Mouse (Mus musculus): ENCODE measurements at regions not wholly inside any gene's neighbourhood (a gene's known extent, or its start where the extent isn't known, plus 50 kb on each side); places are given as distances from the start of the nearest gene placed in this dataset.
A peak's percentile ranks its signal among the peaks of the same experiment; 100 is the strongest.

DNA sequence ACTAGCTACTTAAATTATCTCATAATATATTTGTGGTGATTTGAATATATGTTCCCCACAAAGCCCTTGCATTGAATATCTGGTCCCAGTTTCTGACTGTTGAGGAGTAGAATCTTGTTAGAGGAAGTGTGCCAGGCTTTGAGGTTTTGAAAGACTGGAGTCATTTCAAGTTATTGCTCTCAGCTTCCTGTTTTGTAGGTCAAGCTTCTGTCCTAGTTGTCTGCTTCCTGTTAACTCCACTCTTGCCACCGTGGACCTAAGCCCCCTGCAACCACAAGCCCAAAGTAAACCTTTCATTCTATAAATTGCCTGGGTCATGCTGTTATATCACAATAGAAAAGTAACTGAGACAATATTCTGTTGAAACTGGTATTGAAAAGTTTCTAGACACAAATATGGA is 1232.3 kb upstream of the Lrrc6 start:
- no peak for ATAC-seq (ENCODE audit: low TSS enrichment)

DNA sequence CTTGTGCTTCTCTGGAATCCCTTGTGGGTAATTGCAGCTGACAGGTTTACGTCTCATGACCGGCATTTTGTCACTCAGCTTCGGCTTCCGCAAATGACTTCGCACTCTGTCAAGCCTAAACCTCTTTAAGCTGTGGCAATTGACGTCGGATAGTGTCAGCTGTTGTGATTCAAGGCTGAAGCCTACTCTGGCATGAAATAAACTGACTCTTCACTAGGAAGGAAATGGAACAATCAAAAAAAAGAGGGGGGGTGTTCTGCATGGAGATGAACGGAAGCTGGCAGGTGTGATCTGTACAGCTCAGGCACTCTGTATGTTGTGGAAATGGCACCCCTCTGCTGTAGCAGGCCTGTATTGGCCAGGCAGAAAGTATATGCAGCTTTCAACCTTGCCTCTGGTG is 1228.8 kb upstream of the Lrrc6 start:
- ATAC-seq (ENCODE audit: low TSS enrichment), result no peak

DNA sequence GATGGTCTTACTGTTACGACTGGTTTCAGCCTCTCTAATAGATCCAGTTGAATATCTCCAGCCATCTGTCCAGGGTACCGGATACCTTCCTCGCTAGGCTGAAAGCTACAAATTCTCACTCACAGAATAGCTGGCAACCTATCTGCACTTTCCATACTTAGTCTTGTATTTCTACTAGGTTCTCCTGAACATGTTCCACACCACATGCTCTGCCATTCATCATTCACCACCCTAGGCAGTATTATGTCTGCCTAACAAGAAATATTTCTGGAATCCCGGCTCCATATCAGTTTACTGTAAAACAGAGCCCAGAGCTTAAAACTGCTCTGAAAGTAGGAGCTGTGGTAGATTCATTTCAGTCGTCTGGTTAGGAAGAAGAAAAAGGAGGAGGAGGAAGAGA is 1224.5 kb upstream of the Lrrc6 start:
- ATAC-seq (ENCODE audit: low TSS enrichment), result no peak

DNA sequence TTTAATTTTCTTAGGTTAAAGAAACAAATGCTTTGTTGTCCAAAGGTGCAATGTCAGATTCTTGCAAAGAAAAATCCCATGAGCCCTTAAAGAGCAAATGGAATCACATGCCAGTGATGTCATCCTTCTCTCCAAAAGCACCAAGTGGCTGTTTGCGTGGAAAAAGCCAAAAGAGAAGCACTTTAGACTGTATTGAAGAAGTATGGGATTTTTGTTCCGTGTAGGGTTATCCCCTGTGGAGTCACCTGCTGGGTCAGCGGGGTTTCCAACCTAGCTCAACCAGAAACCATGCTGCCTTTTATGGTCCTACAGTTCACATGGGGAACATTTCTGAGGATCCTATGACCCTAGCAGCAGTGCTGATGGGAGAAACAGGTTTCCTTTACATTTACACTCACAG is 1213.5 kb upstream of the Lrrc6 start:
- ATAC-seq (ENCODE audit: low TSS enrichment), result no peak

DNA sequence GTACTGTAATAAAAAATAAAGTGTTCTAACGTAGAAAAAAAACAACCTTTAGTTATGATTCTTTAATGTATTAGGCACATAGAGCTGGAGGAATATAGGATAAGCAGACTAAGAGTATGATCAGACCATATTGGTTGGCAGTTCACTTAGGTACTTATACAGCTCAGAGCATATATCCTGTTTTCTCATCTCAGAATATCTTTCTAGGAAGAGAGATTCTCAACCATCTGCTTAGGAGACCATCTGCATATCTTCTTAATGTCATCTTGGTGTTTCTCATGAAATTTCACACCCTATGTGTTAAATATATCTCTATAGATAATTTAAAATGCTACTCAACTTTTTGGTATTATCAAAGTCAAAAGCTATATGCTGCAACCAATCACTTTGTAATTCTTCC is 1185.4 kb upstream of the Lrrc6 start:
- ATAC-seq (ENCODE audit: low TSS enrichment), result peak; percentile 80

DNA sequence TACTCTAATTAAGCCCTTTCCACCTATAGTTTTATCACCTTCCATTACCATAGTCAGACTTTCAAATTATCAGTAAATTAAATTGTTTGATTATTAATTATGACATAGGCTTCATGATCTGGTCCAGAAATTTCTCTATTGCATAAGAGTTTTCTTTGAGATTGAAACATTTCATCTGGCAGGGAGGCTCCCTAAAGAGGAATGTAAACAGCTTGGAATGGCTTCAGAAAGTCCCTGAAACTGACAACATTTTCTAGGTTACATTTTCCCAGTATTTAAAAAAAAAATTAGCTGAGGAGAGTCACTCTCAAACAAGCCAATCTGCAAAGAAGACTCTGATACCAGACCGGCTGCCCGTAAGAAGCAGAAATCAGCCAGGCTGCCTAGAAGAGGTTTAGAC is 1172.6 kb upstream of the Lrrc6 start:
- no peak for ATAC-seq (ENCODE audit: low TSS enrichment)

DNA sequence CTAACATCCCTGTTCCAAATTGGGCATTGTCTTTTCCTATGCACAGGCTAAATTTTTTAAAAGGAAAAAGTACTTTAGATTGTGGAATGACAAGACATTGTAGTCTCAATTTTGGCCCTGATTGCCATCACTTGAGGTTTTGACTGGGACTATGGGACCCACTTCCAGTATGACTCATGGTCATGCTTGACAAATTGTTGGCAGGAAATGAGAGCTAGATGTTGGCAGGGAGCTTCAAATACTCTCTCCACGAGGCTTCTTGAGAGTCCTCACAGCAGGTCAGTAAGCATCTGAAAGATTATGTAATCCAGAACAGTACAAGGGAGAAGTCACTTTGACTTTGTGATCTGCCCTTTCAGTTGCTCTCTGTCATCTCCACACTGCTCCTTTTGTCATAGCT is 1135.4 kb upstream of the Lrrc6 start:
- peak; percentile 55; the same call in 1 of the 2 replicates for ATAC-seq (ENCODE audit: low TSS enrichment)

DNA sequence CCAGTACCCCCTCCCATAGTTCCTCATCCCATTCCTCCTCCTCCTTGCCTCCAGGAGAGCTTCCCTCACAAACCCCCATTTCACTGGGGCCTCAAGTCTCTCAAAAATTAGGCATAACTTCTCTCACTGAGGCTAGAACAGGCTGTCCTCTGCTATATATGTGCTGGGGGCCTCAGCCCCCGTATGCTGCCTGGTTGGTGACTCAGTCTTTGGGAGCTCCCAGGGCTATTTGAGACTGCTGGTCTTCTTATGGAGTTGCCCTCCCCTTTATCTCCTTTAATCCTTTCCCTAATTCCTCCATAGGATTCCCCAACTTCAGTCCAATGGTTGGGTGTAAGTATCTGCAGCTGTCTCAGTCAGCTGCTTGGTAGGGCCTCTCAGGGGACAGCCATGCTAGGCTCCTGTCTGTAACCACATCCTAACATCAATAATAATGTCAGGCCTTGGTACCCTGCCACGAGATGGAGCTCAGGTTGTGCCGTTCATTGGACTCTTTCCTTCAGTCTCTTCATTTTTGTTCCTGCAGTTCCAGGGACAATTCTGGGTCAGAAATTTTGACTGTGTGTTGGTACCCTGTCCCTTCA is 1126.1 kb upstream of the Lrrc6 start:
- no peak for ATAC-seq (ENCODE audit: low TSS enrichment)

DNA sequence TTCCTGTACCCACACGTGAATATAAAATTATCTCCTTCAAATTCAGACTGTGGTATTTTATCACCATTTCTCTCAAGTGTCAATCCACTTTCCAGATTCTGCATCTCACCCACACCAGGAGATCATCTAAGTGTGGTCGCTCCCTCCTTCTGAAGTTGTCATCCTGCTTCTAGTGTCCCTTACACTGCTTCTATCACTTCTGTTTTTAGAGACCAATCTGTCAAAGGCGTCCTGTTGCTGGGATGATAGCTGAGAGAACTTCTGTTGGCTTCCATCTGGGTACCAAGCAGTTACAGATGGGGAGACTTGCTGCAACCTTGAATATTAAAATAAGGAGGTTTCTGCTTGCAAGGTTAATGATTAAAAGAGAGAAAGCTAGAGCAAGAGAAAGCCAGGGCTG is 1111.2 kb upstream of the Lrrc6 start:
- peak; percentile 85 for ATAC-seq (ENCODE audit: low TSS enrichment)

DNA sequence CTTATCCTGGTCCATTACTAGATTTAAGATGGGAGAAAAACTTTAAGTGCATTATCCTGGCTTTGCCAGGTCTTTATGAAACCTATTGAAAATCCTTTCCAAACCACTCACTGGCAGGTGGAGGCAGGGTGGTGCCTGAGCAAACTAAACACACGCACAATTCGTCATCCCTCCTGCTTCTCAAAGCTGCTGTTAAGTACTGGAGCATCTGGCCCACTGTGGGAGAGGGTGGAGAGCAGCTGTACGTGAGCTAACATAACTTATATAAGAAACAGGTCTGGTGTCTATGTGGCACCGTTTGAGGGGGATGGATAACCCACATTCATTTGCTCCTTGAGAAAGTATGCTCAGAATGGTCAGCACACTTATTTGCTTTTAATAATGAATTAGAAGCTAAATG is 1097.7 kb upstream of the Lrrc6 start:
- ATAC-seq (ENCODE audit: low TSS enrichment), result 0 out of 2 replicates have a peak, but pooled peaks have one; percentile 34

DNA sequence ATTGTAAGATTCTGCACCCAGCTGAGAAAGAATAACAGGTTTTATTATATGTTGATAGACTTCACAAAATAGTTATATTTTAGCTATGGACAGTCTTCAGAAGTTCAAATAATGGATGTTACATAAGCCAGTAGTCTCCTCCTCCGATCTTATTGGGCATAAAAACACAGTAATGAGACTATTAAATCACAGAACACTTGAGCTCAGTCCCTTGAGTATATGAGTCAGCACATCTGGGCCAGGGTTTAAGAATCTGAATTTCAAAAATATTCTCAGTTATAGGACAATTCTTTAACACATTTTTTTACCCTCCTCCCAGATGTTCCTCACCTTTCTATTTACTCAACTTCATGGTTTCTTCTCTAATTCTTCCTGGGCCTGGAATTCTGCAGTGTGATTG is 1075.9 kb upstream of the Lrrc6 start:
- no peak for ATAC-seq (ENCODE audit: low TSS enrichment)

DNA sequence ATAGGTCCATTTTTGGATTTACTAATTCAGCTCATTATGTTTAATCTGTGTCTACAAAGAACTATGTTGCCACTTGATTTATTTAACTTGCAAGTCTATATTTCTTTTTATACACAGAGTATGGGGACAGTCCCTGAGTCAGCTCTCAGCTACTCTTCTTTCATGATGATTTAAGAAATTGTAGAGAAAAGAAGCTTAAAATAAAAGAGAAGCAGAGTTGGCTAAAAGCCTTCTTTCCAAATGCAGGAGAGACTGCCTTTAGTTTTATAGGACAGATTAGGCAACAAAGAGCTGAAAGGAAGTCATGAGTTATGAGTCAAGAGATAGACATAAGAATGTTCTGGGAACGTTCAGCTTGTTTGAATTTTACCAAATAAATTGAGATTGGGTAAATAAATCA is 1070.9 kb upstream of the Lrrc6 start:
- peak; percentile 72 for ATAC-seq (ENCODE audit: low TSS enrichment)

DNA sequence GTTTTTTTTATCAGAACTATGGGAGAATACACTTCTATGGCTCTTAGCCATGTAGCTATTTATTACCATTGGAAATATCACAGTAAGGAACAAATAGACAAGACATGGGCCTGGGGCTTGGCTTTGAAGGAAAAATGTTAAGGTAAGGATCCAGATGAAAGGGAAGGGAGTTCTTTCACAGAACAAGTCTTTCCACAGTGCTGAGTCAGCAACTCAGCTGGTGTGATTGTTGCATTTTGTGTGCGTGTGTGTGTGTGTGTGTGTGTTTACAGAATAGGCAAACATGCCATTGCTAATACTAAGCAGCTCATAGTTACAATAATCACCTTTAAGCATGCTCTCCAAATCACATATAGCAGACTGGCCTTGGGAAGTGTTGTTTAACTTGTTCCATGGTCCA is 1056.6 kb upstream of the Lrrc6 start:
- ATAC-seq (ENCODE audit: low TSS enrichment), result no peak

DNA sequence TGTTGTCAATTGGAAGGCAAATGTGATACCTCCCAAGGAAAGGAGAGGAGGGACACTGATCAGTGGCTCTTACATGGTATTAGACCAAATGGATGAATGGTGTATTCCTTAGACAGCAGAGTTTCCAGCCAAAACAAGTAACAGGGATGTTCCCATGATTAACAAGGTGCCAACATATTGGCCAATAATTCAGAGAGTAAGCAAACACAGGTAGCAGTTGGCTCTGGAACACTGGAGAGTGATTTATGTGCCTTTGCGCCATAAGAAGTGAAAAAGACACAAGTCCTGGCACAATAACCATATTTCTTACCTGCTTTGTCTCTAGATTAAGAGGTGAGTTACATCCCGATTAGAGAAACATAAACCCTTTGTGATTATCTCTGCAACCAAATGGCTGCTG is 1051.2 kb upstream of the Lrrc6 start:
- ATAC-seq (ENCODE audit: low TSS enrichment), result no peak

DNA sequence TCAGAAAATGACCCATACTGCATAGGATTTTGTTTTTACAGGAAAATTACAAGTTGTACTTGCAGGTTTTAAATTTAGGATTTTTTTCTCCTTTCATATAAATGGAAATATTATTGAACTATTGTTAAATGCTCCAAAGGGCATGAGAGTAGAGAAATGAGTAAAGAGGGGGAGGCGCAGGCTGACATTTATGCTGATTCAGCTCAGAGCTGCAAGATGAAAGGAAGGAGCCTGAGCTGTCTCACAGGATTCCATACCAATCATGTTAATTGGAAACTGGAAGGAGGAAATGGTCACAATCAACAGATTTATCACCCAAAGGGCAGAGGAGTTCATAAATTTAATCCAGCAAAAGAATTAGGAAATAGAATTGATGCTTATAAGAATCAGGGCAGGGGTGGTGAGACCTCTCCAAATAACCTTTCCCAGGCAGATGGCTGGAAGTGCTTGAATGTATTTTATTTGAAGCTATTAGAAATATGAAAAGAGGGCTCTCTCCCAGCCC is 1046.2 kb upstream of the Lrrc6 start:
- ATAC-seq (ENCODE audit: low TSS enrichment), result no peak

DNA sequence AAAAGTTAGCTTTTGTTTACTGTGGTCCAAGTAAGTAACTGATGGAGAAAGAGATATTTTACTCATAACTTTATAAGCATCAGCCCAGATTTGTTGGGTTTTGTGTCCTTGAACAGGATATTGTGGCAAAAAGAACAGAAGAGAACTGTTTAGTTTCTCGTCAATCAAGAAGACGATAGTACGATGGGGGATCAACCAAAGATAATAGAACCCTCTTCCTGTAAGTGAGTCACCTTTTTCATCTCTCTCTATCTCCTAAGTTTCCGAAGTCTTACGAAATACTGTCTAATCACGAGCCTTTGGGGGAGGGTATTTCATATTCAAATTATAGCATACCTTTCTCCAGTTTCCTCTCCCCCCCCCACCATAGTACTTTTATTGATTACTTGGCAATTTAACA is 1045.0 kb upstream of the Lrrc6 start:
- ATAC-seq (ENCODE audit: low TSS enrichment), result no peak

DNA sequence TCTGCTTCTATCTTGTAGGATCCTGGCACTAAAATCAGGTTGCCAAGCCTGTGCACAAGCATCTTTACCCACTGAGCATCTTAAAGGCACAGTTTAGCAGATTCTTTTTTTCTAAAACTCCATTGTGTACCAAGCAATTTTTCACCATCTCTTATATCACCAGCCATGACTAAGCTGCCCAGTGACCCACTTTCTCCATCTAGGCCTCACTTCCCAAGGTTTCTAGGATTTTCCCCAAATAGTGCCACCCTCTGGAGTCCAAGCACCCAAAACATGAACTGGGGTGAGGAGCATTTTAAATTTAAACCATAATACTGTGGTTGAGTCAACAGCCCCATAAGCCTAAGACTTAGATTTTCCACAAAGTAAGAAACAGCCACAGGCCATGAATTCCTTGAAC is 1013.0 kb upstream of the Lrrc6 start:
- peak; percentile 99 for ATAC-seq (ENCODE audit: low TSS enrichment)

DNA sequence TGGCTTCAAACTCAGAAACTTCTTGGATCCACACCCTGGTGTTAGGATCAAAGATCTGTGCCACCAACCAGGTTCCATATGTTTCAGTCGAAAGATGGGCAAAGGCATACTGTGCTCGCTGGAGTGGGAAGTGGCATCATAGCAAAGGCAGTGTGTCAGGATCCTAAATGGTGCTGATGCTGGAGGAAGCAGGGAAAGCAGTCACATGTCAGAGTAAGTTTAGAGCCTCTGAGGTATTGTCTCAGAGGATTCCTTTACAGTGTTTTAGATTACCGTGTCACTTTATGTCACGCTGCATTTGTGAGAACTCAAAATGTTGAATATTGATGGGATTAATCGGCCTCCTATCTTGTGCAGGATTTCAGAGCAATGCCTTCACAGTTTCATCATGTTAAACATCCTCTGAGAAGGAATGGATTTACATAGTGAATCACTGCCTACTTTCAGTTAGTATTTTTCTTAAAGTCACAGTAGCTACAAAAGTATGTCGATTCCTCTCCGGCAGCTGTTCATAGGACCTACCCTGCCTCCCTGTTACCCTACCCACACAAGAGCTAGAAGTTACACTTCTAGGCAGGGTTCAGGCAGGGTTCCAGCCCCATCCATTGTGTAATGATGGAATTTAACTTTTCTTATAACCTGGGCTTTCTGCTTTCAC is 994.4 kb upstream of the Lrrc6 start:
- ATAC-seq (ENCODE audit: low TSS enrichment), result peak; percentile 90

DNA sequence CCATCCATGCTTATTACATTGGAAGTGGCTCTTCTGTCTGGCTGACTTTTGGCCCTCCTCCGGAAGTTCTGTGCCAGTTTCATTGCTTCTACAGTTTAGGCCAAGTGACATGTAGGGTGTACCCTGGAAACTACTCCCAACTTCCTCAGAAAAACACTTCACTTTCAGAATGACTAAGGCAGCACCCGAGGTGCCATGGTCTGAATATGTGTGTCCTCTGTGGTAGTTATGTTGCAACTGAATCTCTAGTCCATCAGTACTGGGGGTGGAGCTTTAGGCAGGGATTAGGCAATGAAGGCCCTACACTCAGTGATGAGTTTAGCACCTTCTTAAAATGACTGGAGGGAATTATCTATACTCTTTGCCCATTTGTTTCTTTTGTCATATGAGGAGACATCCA is 981.0 kb upstream of the Lrrc6 start:
- no peak for ATAC-seq (ENCODE audit: low TSS enrichment)

DNA sequence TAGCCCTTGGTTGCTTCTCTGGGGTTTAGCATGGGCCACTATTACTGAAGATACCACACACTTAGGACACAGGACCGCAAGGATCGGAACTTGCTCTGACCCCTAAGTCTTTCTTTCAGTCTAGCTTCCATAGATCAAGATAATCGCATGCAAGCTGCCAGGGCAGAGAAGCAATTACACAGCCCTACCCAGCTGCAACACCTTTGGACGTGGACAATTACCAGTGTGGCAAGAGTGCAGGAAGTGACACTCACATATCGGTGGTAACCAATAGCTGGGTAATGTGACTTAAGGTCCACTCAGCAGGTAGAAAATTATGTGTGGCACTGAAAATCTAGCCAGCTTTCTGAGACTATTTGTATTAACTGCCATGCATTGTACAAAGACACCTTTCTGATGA is 973.6 kb upstream of the Lrrc6 start:
- ATAC-seq (ENCODE audit: low TSS enrichment), result no peak

DNA sequence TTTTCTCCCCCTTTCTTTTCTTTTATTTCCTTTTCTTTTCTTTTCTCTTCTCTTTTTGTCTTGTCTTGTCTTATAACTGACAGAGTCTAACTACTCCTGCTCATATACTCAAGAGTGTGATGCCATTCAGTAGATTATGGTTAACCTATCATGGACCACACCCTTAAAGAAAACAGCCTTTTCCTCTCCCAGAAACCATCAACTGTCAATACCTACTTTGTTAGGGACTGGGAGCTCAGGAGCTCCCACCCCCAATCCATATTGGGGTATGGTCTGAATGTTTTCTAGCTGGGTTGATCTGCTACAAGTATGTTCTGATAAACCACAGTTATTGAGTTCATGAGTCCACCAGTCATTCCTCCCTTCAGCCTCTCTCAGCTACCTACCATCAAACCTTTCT is 972.3 kb upstream of the Lrrc6 start:
- ATAC-seq (ENCODE audit: low TSS enrichment), result no peak

DNA sequence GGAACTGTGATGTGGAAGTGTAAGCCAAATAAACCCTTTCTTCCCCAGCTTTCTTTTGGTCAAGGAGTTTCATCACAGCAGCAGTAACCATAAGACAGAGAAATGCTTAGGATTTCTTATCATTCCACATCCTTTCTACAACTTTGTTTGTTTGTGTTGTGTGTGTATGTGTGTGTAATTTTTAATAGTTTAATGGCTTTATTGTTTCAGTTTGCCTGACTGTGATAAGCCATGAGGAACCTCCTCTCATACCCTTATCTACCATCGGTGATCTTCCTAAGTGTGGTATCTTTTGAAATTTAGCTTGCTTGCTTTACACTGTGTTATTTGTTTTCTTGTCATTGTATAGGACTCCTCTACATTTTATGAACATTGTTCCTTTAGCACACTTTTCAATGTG is 970.6 kb upstream of the Lrrc6 start:
- ATAC-seq (ENCODE audit: low TSS enrichment), result no peak

DNA sequence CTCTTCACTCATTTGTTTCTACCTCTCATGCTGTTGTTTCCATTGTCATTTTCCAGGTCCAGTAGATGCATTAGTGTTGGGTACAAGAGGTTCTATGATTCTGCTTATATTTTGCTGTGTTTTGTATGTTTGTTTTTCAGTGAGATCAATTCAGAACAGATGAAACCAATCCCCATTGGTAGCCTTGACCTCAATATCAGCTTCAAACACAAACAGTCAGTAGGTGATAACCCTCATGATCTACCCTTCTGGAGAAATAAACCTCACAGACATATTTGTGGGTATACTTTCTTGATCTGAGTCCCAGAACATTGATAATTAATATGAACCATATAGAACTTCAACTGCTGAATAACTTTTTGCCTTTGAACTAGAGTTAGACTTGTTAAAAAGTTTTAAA is 969.3 kb upstream of the Lrrc6 start:
- no peak for ATAC-seq (ENCODE audit: low TSS enrichment)
